Mouse (Mus musculus): Measurements from ENCODE around the gene Lyzl4. TPM values are rescaled to one million over a fixed set of nuclear protein-coding genes. Genes with fewer than 3 reads are reported as not detected.

Gene Lyzl4
- polyA plus RNA-seq, 2 experiments = 0.21 to 0.33 TPM

- Histone ChIP-seq H3K4me1 (ENCODE audit: control insufficient read depth, insufficient read depth, low read length) (peaks cover 9% of the 10 kb centered on the region), H3K36me3 (ENCODE audit: control insufficient read depth, insufficient read depth, low read length) (no peaks in the 10 kb centered on the region), H3K27me3 (ENCODE audit: control insufficient read depth, insufficient read depth, low read length) (peaks cover 50% of the 10 kb centered on the region), H3K9me3 (ENCODE audit: control insufficient read depth, low read length) (no peaks in the 10 kb centered on the region), H3K4me2 (replicated peaks; ENCODE audit: low read depth, low read length, severe bottlenecking) (peak within 1 kb of the TSS; percentile 97), H3K4me3 (replicated peaks; ENCODE audit: low read length) (peak within 1 kb of the TSS; percentile 53), H3K9ac (ENCODE audit: low read depth, low read length, severe bottlenecking) (peak within 1 kb of the TSS; percentile 44), H3K27ac (replicated peaks; ENCODE audit: low read depth, low read length) (no peak within 1 kb of the TSS)
- peak; percentile 65 for DNase-seq (ENCODE audit: low spot score)
- peak; percentile 91 for ATAC-seq (ENCODE audit: low FRiP score, low read depth)
- no peak for TF ChIP-seq POLR2A (IDR thresholded peaks at IDR 0.05; ENCODE audit: borderline replicate concordance, extremely low read depth, insufficient read depth, insufficient read length)
- 0% methylated on average over 52 of the region's 79 CpGs for WGBS
Observed at GRCm38 (mm10) chr9:121642401-121643181, 695 bp upstream of the Lyzl4 start, which contains the start of gene Vipr1. TSS of gene Vipr1 (plus strand) at chr9:121642716.

GRCm38 (mm10) chr9:121641235-121641915 is 521 bp downstream of the Lyzl4 start:
- H3K27ac ChIP-seq (replicated peaks; ENCODE audit: low read depth, low read length) = no peak overlapping the region
- peak overlapping the region; percentile 53 for H3K4me3 ChIP-seq (replicated peaks; ENCODE audit: low read length)
- no peak for TF ChIP-seq POLR2A (IDR thresholded peaks at IDR 0.05; ENCODE audit: borderline replicate concordance, extremely low read depth, insufficient read depth, insufficient read length)
- no peaks in the 10 kb centered on the region for H3K36me3 ChIP-seq (ENCODE audit: control insufficient read depth, insufficient read depth, low read length)
- no peaks in the 10 kb centered on the region for H3K9me3 ChIP-seq (ENCODE audit: control insufficient read depth, low read length)
- H3K4me2 ChIP-seq (replicated peaks; ENCODE audit: low read depth, low read length, severe bottlenecking) = peak overlapping the region; percentile 97
- H3K9ac ChIP-seq (ENCODE audit: low read depth, low read length, severe bottlenecking) = peak overlapping the region; percentile 44
- peaks cover 9% of the 10 kb centered on the region for H3K4me1 ChIP-seq (ENCODE audit: control insufficient read depth, insufficient read depth, low read length)
- 15% methylated on average over 22 of the region's 27 CpGs for WGBS
- DNase-seq (ENCODE audit: low spot score) (peak; percentile 20), ATAC-seq (ENCODE audit: low FRiP score, low read depth) (no peak)
- H3K27me3 ChIP-seq (ENCODE audit: control insufficient read depth, insufficient read depth, low read length) = peaks cover 50% of the 10 kb centered on the region

GRCm38 (mm10) chr9:121639790-121640189 is 2.1 kb downstream of the Lyzl4 start:
- ATAC-seq (ENCODE audit: low FRiP score, low read depth) (no peak), DNase-seq (ENCODE audit: low spot score) (no peak)
- H3K4me2 ChIP-seq (replicated peaks; ENCODE audit: low read depth, low read length, severe bottlenecking) = no peak overlapping the region
- no peak overlapping the region for H3K9ac ChIP-seq (ENCODE audit: low read depth, low read length, severe bottlenecking)
- peaks cover 9% of the 10 kb centered on the region for H3K4me1 ChIP-seq (ENCODE audit: control insufficient read depth, insufficient read depth, low read length)
- TF ChIP-seq POLR2A (IDR thresholded peaks at IDR 0.05; ENCODE audit: borderline replicate concordance, extremely low read depth, insufficient read depth, insufficient read length) = no peak
- no peaks in the 10 kb centered on the region for H3K9me3 ChIP-seq (ENCODE audit: control insufficient read depth, low read length)
- no peaks in the 10 kb centered on the region for H3K36me3 ChIP-seq (ENCODE audit: control insufficient read depth, insufficient read depth, low read length)
- H3K27ac ChIP-seq (replicated peaks; ENCODE audit: low read depth, low read length) = no peak overlapping the region
- WGBS = 48% methylated on average over 16 of the region's 16 CpGs
- H3K27me3 ChIP-seq (ENCODE audit: control insufficient read depth, insufficient read depth, low read length) = peaks cover 50% of the 10 kb centered on the region
- no peak overlapping the region for H3K4me3 ChIP-seq (replicated peaks; ENCODE audit: low read length)

- Histone ChIP-seq H3K9ac (ENCODE audit: low read depth, low read length, severe bottlenecking) (no peak overlapping the region), H3K27me3 (ENCODE audit: control insufficient read depth, insufficient read depth, low read length) (peaks cover 18% of the 10 kb centered on the region), H3K4me1 (ENCODE audit: control insufficient read depth, insufficient read depth, low read length) (no peaks in the 10 kb centered on the region), H3K27ac (replicated peaks; ENCODE audit: low read depth, low read length) (no peak overlapping the region), H3K36me3 (ENCODE audit: control insufficient read depth, insufficient read depth, low read length) (no peaks in the 10 kb centered on the region), H3K9me3 (ENCODE audit: control insufficient read depth, low read length) (no peaks in the 10 kb centered on the region), H3K4me2 (replicated peaks; ENCODE audit: low read depth, low read length, severe bottlenecking) (no peak overlapping the region), H3K4me3 (replicated peaks; ENCODE audit: low read length) (no peak overlapping the region)
- 43% methylated on average over 7 of the region's 7 CpGs for WGBS
- no peak for TF ChIP-seq POLR2A (IDR thresholded peaks at IDR 0.05; ENCODE audit: borderline replicate concordance, extremely low read depth, insufficient read depth, insufficient read length)
- DNase-seq (ENCODE audit: low spot score) (no peak), ATAC-seq (ENCODE audit: low FRiP score, low read depth) (no peak)
Observed at GRCm38 (mm10) chr9:121635835-121636576, 5.9 kb downstream of the Lyzl4 start.

- WGBS = 77% methylated on average over 6 of the region's 6 CpGs
- Histone ChIP-seq H3K4me1 (ENCODE audit: control insufficient read depth, insufficient read depth, low read length) (no peaks in the 10 kb centered on the region), H3K9ac (ENCODE audit: low read depth, low read length, severe bottlenecking) (no peak overlapping the region), H3K27me3 (ENCODE audit: control insufficient read depth, insufficient read depth, low read length) (no peaks in the 10 kb centered on the region), H3K36me3 (ENCODE audit: control insufficient read depth, insufficient read depth, low read length) (no peaks in the 10 kb centered on the region), H3K9me3 (ENCODE audit: control insufficient read depth, low read length) (no peaks in the 10 kb centered on the region), H3K4me2 (replicated peaks; ENCODE audit: low read depth, low read length, severe bottlenecking) (no peak overlapping the region), H3K4me3 (replicated peaks; ENCODE audit: low read length) (no peak overlapping the region), H3K27ac (replicated peaks; ENCODE audit: low read depth, low read length) (no peak overlapping the region)
- no peak for TF ChIP-seq POLR2A (IDR thresholded peaks at IDR 0.05; ENCODE audit: borderline replicate concordance, extremely low read depth, insufficient read depth, insufficient read length)
- DNase-seq (ENCODE audit: low spot score) (no peak), ATAC-seq (ENCODE audit: low FRiP score, low read depth) (no peak)
Observed at GRCm38 (mm10) chr9:121633306-121633705, 8.6 kb downstream of the Lyzl4 start.
